Mouse (Mus musculus) stomach, embryonic 15.5 days (tissue): ENCODE results near the gene Evi5. TPM values are rescaled to one million over a fixed set of nuclear protein-coding genes. Genes with fewer than 3 reads are reported as not detected.

Experiments used
- ATAC-seq: fragments of 200-750 bp; cut with Nextera tagmentation; 2 replicates; pipeline ENCODE4 v1.8.0; 2017; ENCODE audit warnings: low read depth, moderate number of reproducible peaks, moderate TSS enrichment; ENCODE audit not compliant: insufficient read depth, low FRiP score
- H3K27ac ChIP-seq: fragments of 300-500 bp; sonication (generic); 2 replicates; pipeline ENCODE4 v1.5.1; 2015; ENCODE audit warnings: mild to moderate bottlenecking, inconsistent platforms
- H3K27me3 ChIP-seq: fragments of 300-500 bp; sonication (generic); replicated peaks from 2 replicates; pipeline ENCODE4 v1.6.1; 2015; ENCODE audit warnings: inconsistent platforms
- H3K36me3 ChIP-seq: fragments of 300-500 bp; sonication (generic); 2 replicates; pipeline ENCODE4 v1.6.1; 2015; ENCODE audit warnings: inconsistent platforms
- H3K4me1 ChIP-seq: fragments of 300-500 bp; sonication (generic); 2 replicates; pipeline ENCODE4 v1.6.1; 2015; ENCODE audit warnings: inconsistent platforms
- H3K4me2 ChIP-seq: fragments of 300-500 bp; sonication (generic); 2 replicates; pipeline ENCODE4 v1.6.1; 2015; ENCODE audit warnings: mild to moderate bottlenecking, inconsistent platforms
- H3K4me3 ChIP-seq: fragments of 300-500 bp; sonication (generic); replicated peaks from 2 replicates; pipeline ENCODE4 v1.5.1; 2015; ENCODE audit warnings: inconsistent platforms
- H3K9ac ChIP-seq: fragments of 300-500 bp; sonication (generic); 2 replicates; pipeline ENCODE4 v1.6.1; 2015; ENCODE audit warnings: inconsistent platforms
- H3K9me3 ChIP-seq: fragments of 300-500 bp; sonication (generic); 2 replicates; pipeline ENCODE4 v1.6.1; 2016; ENCODE audit warnings: inconsistent platforms
- WGBS: fragments of 180-500 bp; shearing (Covaris S2); methylation state at CpG from one replicate; pipeline ENCODE4 v1.1.7; 2015; 5-methylcytosine and 5-hydroxymethylcytosine counted together
- polyA plus RNA-seq: library from polyadenylated mRNA; unstranded; fragments of >200 nt; fragmentation: Nextera tagmentation; extraction: Ambion mirVana; gene quantifications from 2 replicates; pipeline ENCODE4 v1.2.1, GENCODE M21; 2015

Gene Evi5
- polyA plus RNA-seq, 1 experiment from 2014 or later = 73.0 TPM

- Histone ChIP-seq H3K4me2 (no peak overlapping the region), H3K4me3 (no peak overlapping the region), H3K27ac (no peak overlapping the region), H3K9me3 (no peaks in the 10 kb centered on the region), H3K27me3 (peaks cover 59% of the 10 kb centered on the region), H3K36me3 (no peaks in the 10 kb centered on the region), H3K9ac (no peak overlapping the region), H3K4me1 (peaks cover 42% of the 10 kb centered on the region)
- no peak for ATAC-seq
- 11% methylated on average over 1 of the region's 1 CpGs for WGBS
Observed at GRCm38 (mm10) chr5:107719786-107720185, 155.1 kb downstream of the Evi5 start.

GRCm38 (mm10) chr5:107719209-107719608, 155.7 kb downstream of the Evi5 start:
- Histone ChIP-seq H3K27me3 (peaks cover 54% of the 10 kb centered on the region), H3K27ac (no peak overlapping the region), H3K9me3 (no peaks in the 10 kb centered on the region), H3K36me3 (no peaks in the 10 kb centered on the region), H3K4me1 (peaks cover 37% of the 10 kb centered on the region), H3K4me2 (no peak overlapping the region), H3K4me3 (no peak overlapping the region), H3K9ac (no peak overlapping the region)
- WGBS = 15% methylated on average over 3 of the region's 3 CpGs
- no peak for ATAC-seq

- Histone ChIP-seq H3K9me3 (no peaks in the 10 kb centered on the region), H3K27me3 (peaks cover 41% of the 10 kb centered on the region), H3K4me1 (peaks cover 24% of the 10 kb centered on the region), H3K4me2 (no peak overlapping the region), H3K27ac (no peak overlapping the region), H3K36me3 (no peaks in the 10 kb centered on the region), H3K4me3 (no peak overlapping the region), H3K9ac (no peak overlapping the region)
- no peak for ATAC-seq
- WGBS = 21% methylated on average over 11 of the region's 11 CpGs
Observed at GRCm38 (mm10) chr5:107717871-107718361, 157.0 kb downstream of the Evi5 start.

- H3K9ac ChIP-seq = no peak overlapping the region
- no peak overlapping the region for H3K27ac ChIP-seq
- no peaks in the 10 kb centered on the region for H3K27me3 ChIP-seq
- H3K4me2 ChIP-seq = no peak overlapping the region
- 48% methylated on average over 2 of the region's 2 CpGs for WGBS
- no peak overlapping the region for H3K4me3 ChIP-seq
- H3K36me3 ChIP-seq = no peaks in the 10 kb centered on the region
- ATAC-seq = peak; percentile 47; the same call in 1 of the 2 replicates
- no peaks in the 10 kb centered on the region for H3K4me1 ChIP-seq
- no peaks in the 10 kb centered on the region for H3K9me3 ChIP-seq
Observed at GRCm38 (mm10) chr5:107711689-107712088, 163.2 kb downstream of the Evi5 start.

- 79% methylated on average over 8 of the region's 8 CpGs for WGBS
- no peak for ATAC-seq
Observed at GRCm38 (mm10) chr5:107708124-107708797, 166.6 kb downstream of the Evi5 start.

GRCm38 (mm10) chr5:107706262-107706661, 168.6 kb downstream of the Evi5 start:
- Histone ChIP-seq H3K4me3 (no peak overlapping the region), H3K9ac (no peak overlapping the region), H3K9me3 (no peaks in the 10 kb centered on the region), H3K4me1 (no peaks in the 10 kb centered on the region), H3K36me3 (no peaks in the 10 kb centered on the region), H3K27ac (no peak overlapping the region), H3K4me2 (no peak overlapping the region), H3K27me3 (no peaks in the 10 kb centered on the region)
- WGBS = 58% methylated on average over 1 of the region's 1 CpGs
- ATAC-seq = no peak

More at GRCm38 (mm10) chr5:107708124-107708797, 166.6 kb downstream of the Evi5 start:
- Histone ChIP-seq H3K27ac (no peak overlapping the region), H3K9ac (no peak overlapping the region), H3K4me3 (no peak overlapping the region), H3K9me3 (no peaks in the 10 kb centered on the region), H3K4me1 (no peaks in the 10 kb centered on the region), H3K4me2 (no peak overlapping the region), H3K27me3 (no peaks in the 10 kb centered on the region), H3K36me3 (no peaks in the 10 kb centered on the region)

- H3K4me1 ChIP-seq = no peaks in the 10 kb centered on the region
- H3K36me3 ChIP-seq = no peaks in the 10 kb centered on the region
- ATAC-seq = no peak
- H3K9ac ChIP-seq = no peak overlapping the region
- no peak overlapping the region for H3K4me2 ChIP-seq
- no peaks in the 10 kb centered on the region for H3K9me3 ChIP-seq
- no peaks in the 10 kb centered on the region for H3K27me3 ChIP-seq
- H3K4me3 ChIP-seq = no peak overlapping the region
- 69% methylated on average over 4 of the region's 4 CpGs for WGBS
- no peak overlapping the region for H3K27ac ChIP-seq
Observed at GRCm38 (mm10) chr5:107705756-107706155, 169.2 kb downstream of the Evi5 start.

GRCm38 (mm10) chr5:107703207-107703763, 171.6 kb downstream of the Evi5 start:
- no peak for ATAC-seq
- Histone ChIP-seq H3K36me3 (no peaks in the 10 kb centered on the region), H3K9me3 (no peaks in the 10 kb centered on the region), H3K27ac (no peak overlapping the region), H3K9ac (no peak overlapping the region), H3K4me2 (no peak overlapping the region), H3K27me3 (no peaks in the 10 kb centered on the region), H3K4me3 (no peak overlapping the region), H3K4me1 (no peaks in the 10 kb centered on the region)
- WGBS = 80% methylated on average over 6 of the region's 6 CpGs

- H3K36me3 ChIP-seq = no peaks in the 10 kb centered on the region
- WGBS = 80% methylated on average over 9 of the region's 9 CpGs
- no peak overlapping the region for H3K4me2 ChIP-seq
- no peak for ATAC-seq
- no peaks in the 10 kb centered on the region for H3K27me3 ChIP-seq
- no peaks in the 10 kb centered on the region for H3K4me1 ChIP-seq
- H3K4me3 ChIP-seq = no peak overlapping the region
- no peak overlapping the region for H3K9ac ChIP-seq
- H3K27ac ChIP-seq = no peak overlapping the region
- no peaks in the 10 kb centered on the region for H3K9me3 ChIP-seq
Observed at GRCm38 (mm10) chr5:107701658-107702057, 173.2 kb downstream of the Evi5 start.

GRCm38 (mm10) chr5:107700873-107701272, 174.0 kb downstream of the Evi5 start:
- Histone ChIP-seq H3K27ac (no peak overlapping the region), H3K36me3 (no peaks in the 10 kb centered on the region)
- 84% methylated on average over 10 of the region's 10 CpGs for WGBS

GRCm38 (mm10) chr5:107698888-107699287, 176.0 kb downstream of the Evi5 start:
- no peak overlapping the region for H3K4me2 ChIP-seq
- no peaks in the 10 kb centered on the region for H3K4me1 ChIP-seq
- no peak overlapping the region for H3K27ac ChIP-seq
- no peaks in the 10 kb centered on the region for H3K9me3 ChIP-seq
- WGBS = 73% methylated on average over 8 of the region's 8 CpGs
- no peaks in the 10 kb centered on the region for H3K27me3 ChIP-seq
- ATAC-seq = no peak
- H3K36me3 ChIP-seq = no peaks in the 10 kb centered on the region
- no peak overlapping the region for H3K4me3 ChIP-seq
- H3K9ac ChIP-seq = no peak overlapping the region

More at GRCm38 (mm10) chr5:107700873-107701272, 174.0 kb downstream of the Evi5 start:
- Histone ChIP-seq H3K4me2 (no peak overlapping the region), H3K9me3 (no peaks in the 10 kb centered on the region), H3K4me3 (no peak overlapping the region), H3K4me1 (no peaks in the 10 kb centered on the region), H3K27me3 (no peaks in the 10 kb centered on the region), H3K9ac (no peak overlapping the region)
- ATAC-seq = no peak

GRCm38 (mm10) chr5:107695019-107695418, 179.9 kb downstream of the Evi5 start:
- Histone ChIP-seq H3K27ac (no peak overlapping the region), H3K4me2 (no peak overlapping the region), H3K9me3 (no peaks in the 10 kb centered on the region), H3K4me3 (no peak overlapping the region), H3K27me3 (no peaks in the 10 kb centered on the region), H3K36me3 (no peaks in the 10 kb centered on the region), H3K4me1 (no peaks in the 10 kb centered on the region), H3K9ac (no peak overlapping the region)
- no peak for ATAC-seq
- 72% methylated on average over 3 of the region's 3 CpGs for WGBS
